In genomic region chr6:83087205-83087925, GRCm38 (mm10) we compare ENCODE assay signal across 7 mouse cellular contexts. TPM values are rescaled to one million over a fixed set of nuclear protein-coding genes. Genes with fewer than 3 reads are reported as not detected.
DNase-seq lines count a peak whose midpoint lies in the region; ATAC-seq and TF ChIP-seq lines count a peak whose summit lies in the region.

No protein-coding gene starts in this region.

- peak overlapping the region; percentile 27 for H3K4me3 ChIP-seq in embryonic facial prominence, embryonic 14.5 days (ENCODE audit: low read depth, low read length)
- peak overlapping the region; percentile 43 for H3K4me3 ChIP-seq in hindbrain, embryonic 10.5 days
- H3K4me3 ChIP-seq in limb, embryonic 14.5 days (replicated peaks; ENCODE audit: low read length) = peak overlapping the region; percentile 11
- peak overlapping the region; percentile 16 for H3K4me3 ChIP-seq in neural tube, embryonic 12.5 days

- H3K4me1 ChIP-seq in embryonic facial prominence, embryonic 14.5 days (ENCODE audit: control insufficient read depth, insufficient read depth, low read length) = peaks cover 15% of the 10 kb centered on the region
- peaks cover 42% of the 10 kb centered on the region for H3K4me1 ChIP-seq in hindbrain, embryonic 10.5 days (replicated peaks)
- H3K4me1 ChIP-seq in limb, embryonic 14.5 days (ENCODE audit: control insufficient read depth, insufficient read depth, low read length) = peaks cover 8% of the 10 kb centered on the region; the same call in 1 of the 2 replicates
- peaks cover 16% of the 10 kb centered on the region for H3K4me1 ChIP-seq in neural tube, embryonic 12.5 days

- no peak overlapping the region for H3K27ac ChIP-seq in embryonic facial prominence, embryonic 14.5 days (replicated peaks; ENCODE audit: low read depth, low read length)
- no peak overlapping the region for H3K27ac ChIP-seq in hindbrain, embryonic 10.5 days
- no peak overlapping the region for H3K27ac ChIP-seq in limb, embryonic 14.5 days (replicated peaks; ENCODE audit: low read depth, low read length)
- H3K27ac ChIP-seq in neural tube, embryonic 12.5 days = no peak overlapping the region

- 0 out of 2 replicates have a peak overlapping the region, but pooled peaks have one; percentile 30 for H3K9ac ChIP-seq in embryonic facial prominence, embryonic 14.5 days (ENCODE audit: low read depth, low read length)
- H3K9ac ChIP-seq in limb, embryonic 14.5 days (ENCODE audit: low read depth, low read length, severe bottlenecking) = peak overlapping the region; percentile 9; the same call in 1 of the 2 replicates
- H3K9ac ChIP-seq in neural tube, embryonic 12.5 days = no peak overlapping the region

- no peaks in the 10 kb centered on the region for H3K9me3 ChIP-seq in embryonic facial prominence, embryonic 14.5 days (ENCODE audit: control insufficient read depth, low read length)
- H3K9me3 ChIP-seq in hindbrain, embryonic 10.5 days = no peaks in the 10 kb centered on the region
- H3K9me3 ChIP-seq in limb, embryonic 14.5 days (ENCODE audit: control insufficient read depth, low read length) = no peaks in the 10 kb centered on the region
- no peaks in the 10 kb centered on the region for H3K9me3 ChIP-seq in neural tube, embryonic 12.5 days

- no peak for ATAC-seq in embryonic facial prominence, embryonic 14.5 days (ENCODE audit: low read depth)
- no peak for ATAC-seq in limb, embryonic 14.5 days (ENCODE audit: low FRiP score, low read depth)
- ATAC-seq in neural tube, embryonic 12.5 days (ENCODE audit: low FRiP score, low read depth) = no peak

- 4% methylated on average over 47 of the region's 47 CpGs for WGBS in embryonic facial prominence, embryonic 14.5 days
- WGBS in hindbrain, embryonic 10.5 days = 1% methylated on average over 47 of the region's 47 CpGs
- 1% methylated on average over 47 of the region's 47 CpGs for WGBS in limb, embryonic 14.5 days
- 2% methylated on average over 47 of the region's 47 CpGs for WGBS in neural tube, embryonic 12.5 days

- DNase-seq in adrenal gland, postnatal 14 days = peak; percentile 76
- no peak for DNase-seq in embryonic facial prominence, embryonic 14.5 days (ENCODE audit: low spot score)
- peak; percentile 58 for DNase-seq in hindbrain, embryonic 10.5 days (ENCODE audit: low spot score)
- no peak for DNase-seq in limb, embryonic 14.5 days (ENCODE audit: low spot score)
- no peak for DNase-seq in layer of hippocampus, adult 8-10 months (ENCODE audit: low spot score in 2 of 2)
- DNase-seq in cerebellum, postnatal 36 days = no peak

- H3K36me3 ChIP-seq in embryonic facial prominence, embryonic 14.5 days (ENCODE audit: control insufficient read depth, insufficient read depth, low read length) = no peaks in the 10 kb centered on the region
- peaks cover 6% of the 10 kb centered on the region; the same call in 1 of the 2 replicates for H3K36me3 ChIP-seq in hindbrain, embryonic 10.5 days
- H3K36me3 ChIP-seq in limb, embryonic 14.5 days (ENCODE audit: control insufficient read depth, insufficient read depth, low read length) = no peaks in the 10 kb centered on the region; the same call in 1 of the 2 replicates
- no peaks in the 10 kb centered on the region; the same call in 1 of the 2 replicates for H3K36me3 ChIP-seq in neural tube, embryonic 12.5 days

- peak overlapping the region; percentile 40 for H3K4me2 ChIP-seq in embryonic facial prominence, embryonic 14.5 days (ENCODE audit: low read depth, low read length)
- peak overlapping the region; percentile 25 for H3K4me2 ChIP-seq in limb, embryonic 14.5 days (replicated peaks; ENCODE audit: low read depth, low read length, severe bottlenecking)
- H3K4me2 ChIP-seq in neural tube, embryonic 12.5 days (replicated peaks) = peak overlapping the region; percentile 45

- H3K27me3 ChIP-seq in embryonic facial prominence, embryonic 14.5 days (replicated peaks; ENCODE audit: control insufficient read depth, insufficient read depth, low read length) = peaks cover 82% of the 10 kb centered on the region
- H3K27me3 ChIP-seq in hindbrain, embryonic 10.5 days (ENCODE audit: insufficient read depth, poor library complexity, severe bottlenecking) = peaks cover 93% of the 10 kb centered on the region
- H3K27me3 ChIP-seq in limb, embryonic 14.5 days (ENCODE audit: control insufficient read depth, insufficient read depth, low read length) = peaks cover 60% of the 10 kb centered on the region
- peaks cover 80% of the 10 kb centered on the region for H3K27me3 ChIP-seq in neural tube, embryonic 12.5 days (replicated peaks)

- no peak for TF ChIP-seq POLR2A in limb, embryonic 14.5 days (IDR thresholded peaks at IDR 0.05; ENCODE audit: borderline replicate concordance, extremely low read depth, insufficient read depth, insufficient read length)

RNA-seq across cellular contexts. Expression of gene Lbx2, which starts 1.2 kb away (rescaled TPM):
- 6.4 and 9.0 TPM in 2 replicates for total RNA-seq in adrenal gland, postnatal 14 days (2021)
- polyA plus RNA-seq in embryonic facial prominence, embryonic 14.5 days (2014; fragmentation: Nextera tagmentation; extraction: Ambion mirVana) = 0.71 and 0.87 TPM in 2 replicates
- 0.39 and 0.55 TPM in 2 replicates for polyA plus RNA-seq in hindbrain, embryonic 10.5 days (2016; fragmentation: Nextera tagmentation; extraction: Ambion mirVana)
- polyA plus RNA-seq in limb, embryonic 14.5 days (2012; rRNA removed) = 0.54 and 1.2 TPM in 2 replicates
- 0.52 and 0.87 TPM in 2 replicates for polyA plus RNA-seq in limb, embryonic 14.5 days (2014; fragmentation: Nextera tagmentation; extraction: Ambion mirVana)
- polyA plus RNA-seq in neural tube, embryonic 12.5 days (2016; fragmentation: Nextera tagmentation; extraction: Ambion mirVana) = 0.57 and 2.8 TPM in 2 replicates
- total RNA-seq in layer of hippocampus, adult 8-10 months (2022) = 1 to 10 TPM in 1 of 4 experiments, under 1 TPM in 2, not detected in 1; 0.54 to 1.5 (median 0.68) TPM

RNA-seq across cellular contexts. Expression of gene Pcgf1, which starts 9.7 kb away (rescaled TPM):
- total RNA-seq in adrenal gland, postnatal 14 days (2021) = 29.2 and 39.8 TPM in 2 replicates
- 22.6 and 25.8 TPM in 2 replicates for polyA plus RNA-seq in embryonic facial prominence, embryonic 14.5 days (2014; fragmentation: Nextera tagmentation; extraction: Ambion mirVana)
- polyA plus RNA-seq in hindbrain, embryonic 10.5 days (2016; fragmentation: Nextera tagmentation; extraction: Ambion mirVana) = 41.1 and 42.2 TPM in 2 replicates
- polyA plus RNA-seq in limb, embryonic 14.5 days (2012; rRNA removed) = 41.8 and 49.8 TPM in 2 replicates
- polyA plus RNA-seq in limb, embryonic 14.5 days (2014; fragmentation: Nextera tagmentation; extraction: Ambion mirVana) = 28.2 and 35.5 TPM in 2 replicates
- 43.6 and 52.3 TPM in 2 replicates for polyA plus RNA-seq in neural tube, embryonic 12.5 days (2016; fragmentation: Nextera tagmentation; extraction: Ambion mirVana)
- 10 to 100 TPM; 32.0 to 37.0 (median 34.0) TPM for total RNA-seq in layer of hippocampus, adult 8-10 months (2022)

RNA-seq across cellular contexts. Expression of gene Ccdc142, which starts 14.0 kb away (rescaled TPM):
- 3.1 and 6.0 TPM in 2 replicates for total RNA-seq in adrenal gland, postnatal 14 days (2021)
- polyA plus RNA-seq in embryonic facial prominence, embryonic 14.5 days (2014; fragmentation: Nextera tagmentation; extraction: Ambion mirVana) = 1.3 and 3.4 TPM in 2 replicates
- 3.0 and 3.8 TPM in 2 replicates for polyA plus RNA-seq in hindbrain, embryonic 10.5 days (2016; fragmentation: Nextera tagmentation; extraction: Ambion mirVana)
- 5.2 and 8.7 TPM in 2 replicates for polyA plus RNA-seq in limb, embryonic 14.5 days (2012; rRNA removed)
- 2.7 and 3.0 TPM in 2 replicates for polyA plus RNA-seq in limb, embryonic 14.5 days (2014; fragmentation: Nextera tagmentation; extraction: Ambion mirVana)
- 2.7 and 4.3 TPM in 2 replicates for polyA plus RNA-seq in neural tube, embryonic 12.5 days (2016; fragmentation: Nextera tagmentation; extraction: Ambion mirVana)
- total RNA-seq in layer of hippocampus, adult 8-10 months (2022) = 10 to 100 TPM in 1 of 4 experiments, 1 to 10 TPM in 3; 6.6 to 13.8 (median 8.9) TPM

RNA-seq across cellular contexts. Expression of gene Gm42688, which starts 14.1 kb away (rescaled TPM):
- total RNA-seq in adrenal gland, postnatal 14 days (2021) = 4.1 and 5.3 TPM in 2 replicates
- 2.1 TPM in 2 replicates for polyA plus RNA-seq in embryonic facial prominence, embryonic 14.5 days (2014; fragmentation: Nextera tagmentation; extraction: Ambion mirVana)
- 2.2 and 3.2 TPM in 2 replicates for polyA plus RNA-seq in hindbrain, embryonic 10.5 days (2016; fragmentation: Nextera tagmentation; extraction: Ambion mirVana)
- polyA plus RNA-seq in limb, embryonic 14.5 days (2012; rRNA removed) = 7.0 and 7.7 TPM in 2 replicates
- polyA plus RNA-seq in limb, embryonic 14.5 days (2014; fragmentation: Nextera tagmentation; extraction: Ambion mirVana) = 2.5 and 4.5 TPM in 2 replicates
- polyA plus RNA-seq in neural tube, embryonic 12.5 days (2016; fragmentation: Nextera tagmentation; extraction: Ambion mirVana) = 4.8 and 5.1 TPM in 2 replicates
- total RNA-seq in layer of hippocampus, adult 8-10 months (2022) = 1 to 10 TPM; 7.5 to 9.1 (median 8.5) TPM

RNA-seq across cellular contexts. Expression of gene Tlx2, which starts 17.3 kb away (rescaled TPM):
- total RNA-seq in adrenal gland, postnatal 14 days (2021) = 9.4 and 10.4 TPM in 2 replicates
- polyA plus RNA-seq in embryonic facial prominence, embryonic 14.5 days (2014; fragmentation: Nextera tagmentation; extraction: Ambion mirVana) = 2.9 and 3.4 TPM in 2 replicates
- polyA plus RNA-seq in hindbrain, embryonic 10.5 days (2016; fragmentation: Nextera tagmentation; extraction: Ambion mirVana) = 5.6 and 12.3 TPM in 2 replicates
- 0.08 TPM in 1 of 2 replicates, not detected in the other for polyA plus RNA-seq in limb, embryonic 14.5 days (2012; rRNA removed)
- not detected in 2 replicates for polyA plus RNA-seq in limb, embryonic 14.5 days (2014; fragmentation: Nextera tagmentation; extraction: Ambion mirVana)
- polyA plus RNA-seq in neural tube, embryonic 12.5 days (2016; fragmentation: Nextera tagmentation; extraction: Ambion mirVana) = 27.0 and 42.3 TPM in 2 replicates
- total RNA-seq in layer of hippocampus, adult 8-10 months (2022) = not detected

Comparison
In these comparisons a context has a peak if more than half of its experiments do, and no peak if none do; other contexts are left out.
1. DNase-seq: peak in adrenal gland, postnatal 14 days (single experiment) and hindbrain, embryonic 10.5 days (single experiment); none in embryonic facial prominence, embryonic 14.5 days (single experiment), limb, embryonic 14.5 days (single experiment), layer of hippocampus, adult 8-10 months (0 of 2) and cerebellum, postnatal 36 days (0 of 2).
2. Peak in every context shown above with its lines, with median percentiles within 50 percentile points of each other: H3K4me2 ChIP-seq and H3K4me3 ChIP-seq.